Mouse (Mus musculus): Measurements from ENCODE around the gene Nde1. TPM values are rescaled to one million over a fixed set of nuclear protein-coding genes. Genes with fewer than 3 reads are reported as not detected.
"Not testable (repeated sequence)": the region's sequence is repeated elsewhere in the genome, so short reads cannot be mapped to it uniquely, and the experiment has no call there.

The Nde1 gene
- total RNA-seq (2021): 10 to 100 TPM; 16.2 to 17.5 TPM

GRCm38 (mm10) chr16:14162988-14163416 is at the start of gene Nde1, which contains the start of gene Marf1:
Gene Nde1 (plus strand): TSS chr16:14163275.
Gene Marf1 (minus strand): TSS chr16:14163351.
- peak; percentile 74 to 79 for DNase-seq (ENCODE audit: low spot score in 2 of 2)
- intact Hi-C loops (cut with DNase I): loop anchor here (5.0 kb wide), 1 partner anchor 329 kb away; no protein-coding TSS in a partner anchor

- intact Hi-C loops (cut with DNase I): no loop called here
- no peak for DNase-seq (ENCODE audit: low spot score in 2 of 2)
Measured at GRCm38 (mm10) chr16:14117299-14117698, 45.8 kb upstream of the Nde1 start.

- DNase-seq (ENCODE audit: low spot score in 2 of 2): no peak
- intact Hi-C loops (cut with DNase I): no loop called here
Measured at GRCm38 (mm10) chr16:14120941-14121340, 42.1 kb upstream of the Nde1 start.

GRCm38 (mm10) chr16:14121563-14121962 is 41.5 kb upstream of the Nde1 start:
- intact Hi-C loops (cut with DNase I): no loop called here
- no peak for DNase-seq (ENCODE audit: low spot score in 2 of 2)

- DNase-seq (ENCODE audit: low spot score in 2 of 2): no peak
- intact Hi-C loops (cut with DNase I): no loop called here
Measured at GRCm38 (mm10) chr16:14122586-14122985, 40.5 kb upstream of the Nde1 start.

- intact Hi-C loops (cut with DNase I): no loop called here
- no peak for DNase-seq (ENCODE audit: low spot score in 2 of 2)
Measured at GRCm38 (mm10) chr16:14123901-14124300, 39.2 kb upstream of the Nde1 start.

- intact Hi-C loops (cut with DNase I): no loop called here
- DNase-seq (ENCODE audit: low spot score in 2 of 2): no peak
Measured at GRCm38 (mm10) chr16:14124709-14125108, 38.4 kb upstream of the Nde1 start.

- intact Hi-C loops (cut with DNase I): no loop called here
- DNase-seq (ENCODE audit: low spot score in 2 of 2): peak in 1 of 2 experiments; percentile 8
Measured at GRCm38 (mm10) chr16:14125253-14125652, 37.8 kb upstream of the Nde1 start.

- intact Hi-C loops (cut with DNase I): no loop called here
- DNase-seq (ENCODE audit: low spot score in 2 of 2): no peak
Measured at GRCm38 (mm10) chr16:14128977-14129376, 34.1 kb upstream of the Nde1 start.

GRCm38 (mm10) chr16:14130796-14131195 is 32.3 kb upstream of the Nde1 start:
- no peak for DNase-seq (ENCODE audit: low spot score in 2 of 2)

GRCm38 (mm10) chr16:14131376-14131775 is 31.7 kb upstream of the Nde1 start:
- intact Hi-C loops (cut with DNase I): no loop called here

More at GRCm38 (mm10) chr16:14130796-14131195, 32.3 kb upstream of the Nde1 start:
- intact Hi-C loops (cut with DNase I): no loop called here

GRCm38 (mm10) chr16:14131838-14132237 is 31.2 kb upstream of the Nde1 start:
- intact Hi-C loops (cut with DNase I): no loop called here
- no peak for DNase-seq (ENCODE audit: low spot score in 2 of 2)

More at GRCm38 (mm10) chr16:14131376-14131775, 31.7 kb upstream of the Nde1 start:
- DNase-seq (ENCODE audit: low spot score in 2 of 2): no peak

- DNase-seq (ENCODE audit: low spot score in 2 of 2): no peak
- intact Hi-C loops (cut with DNase I): no loop called here
Measured at GRCm38 (mm10) chr16:14135014-14135413, 28.1 kb upstream of the Nde1 start.

GRCm38 (mm10) chr16:14137976-14138561 is 25.0 kb upstream of the Nde1 start:
- no peak for DNase-seq (ENCODE audit: low spot score in 2 of 2)
- intact Hi-C loops (cut with DNase I): no loop called here

GRCm38 (mm10) chr16:14139106-14139505 is 24.0 kb upstream of the Nde1 start:
- intact Hi-C loops (cut with DNase I): no loop called here
- DNase-seq (ENCODE audit: low spot score in 2 of 2): no peak

GRCm38 (mm10) chr16:14143298-14143697 is 19.8 kb upstream of the Nde1 start:
- DNase-seq (ENCODE audit: low spot score in 2 of 2): no peak
- intact Hi-C loops (cut with DNase I): no loop called here

- intact Hi-C loops (cut with DNase I): no loop called here
Measured at GRCm38 (mm10) chr16:14147712-14148111, 15.4 kb upstream of the Nde1 start.

GRCm38 (mm10) chr16:14151718-14152117 is 11.4 kb upstream of the Nde1 start:
- DNase-seq (ENCODE audit: low spot score in 2 of 2): no peak
- intact Hi-C loops (cut with DNase I): no loop called here

More at GRCm38 (mm10) chr16:14147712-14148111, 15.4 kb upstream of the Nde1 start:
- no peak for DNase-seq (ENCODE audit: low spot score in 2 of 2)

GRCm38 (mm10) chr16:14155638-14156037 is 7.4 kb upstream of the Nde1 start:
- DNase-seq (ENCODE audit: low spot score in 2 of 2); intact Hi-C loops (cut with DNase I): not testable (repeated sequence)

GRCm38 (mm10) chr16:14156312-14156711 is 6.8 kb upstream of the Nde1 start:
- no peak for DNase-seq (ENCODE audit: low spot score in 2 of 2)
- intact Hi-C loops (cut with DNase I): no loop called here

GRCm38 (mm10) chr16:14158536-14158935 is 4.5 kb upstream of the Nde1 start:
- intact Hi-C loops (cut with DNase I): no loop called here
- no peak for DNase-seq (ENCODE audit: low spot score in 2 of 2)
